ENCODE assay signal across 10 mouse cellular contexts in genomic region chr1:105813709-105814061, GRCm38 (mm10). TPM values are rescaled to one million over a fixed set of nuclear protein-coding genes. Genes with fewer than 3 reads are reported as not detected.
DNase-seq lines count a peak whose midpoint lies in the region; ATAC-seq and TF ChIP-seq lines count a peak whose summit lies in the region.
"Had no signal": no experiment of that assay in that cellular context is flagged by ENCODE, and none has a peak within 500 bp of the region (broad histone marks: within the 10 kb centered on the region; RNA-seq: fewer than 3 reads in every experiment).

No protein-coding gene starts in this region.

- DNase-seq in gastrocnemius, adult 2 months = no peak
- DNase-seq in gastrocnemius, adult 18-20 months (ENCODE audit: low spot score) = no peak
- peak; percentile 66 for DNase-seq in intestine, embryonic 14.5 days (ENCODE audit: low spot score)
- DNase-seq in cerebellum, adult 18-20 months = no peak
- DNase-seq: layer of hippocampus, adult 9-11 months had no signal

- peaks cover 5% of the 10 kb centered on the region for H3K27me3 ChIP-seq in megakaryocyte, embryonic 14.5 days (replicated peaks)
- no peaks in the 10 kb centered on the region for H3K27me3 ChIP-seq in intestine, embryonic 14.5 days (replicated peaks; ENCODE audit: control insufficient read depth, insufficient read depth, low read length)
- no peaks in the 10 kb centered on the region for H3K27me3 ChIP-seq in stomach, embryonic 15.5 days (replicated peaks)

- H3K9me3 ChIP-seq in megakaryocyte, embryonic 14.5 days = no peaks in the 10 kb centered on the region
- no peaks in the 10 kb centered on the region for H3K9me3 ChIP-seq in intestine, embryonic 14.5 days (ENCODE audit: control insufficient read depth, low read length)
- no peaks in the 10 kb centered on the region for H3K9me3 ChIP-seq in stomach, embryonic 15.5 days

- no peak overlapping the region for H3K9ac ChIP-seq in intestine, embryonic 14.5 days (ENCODE audit: low read length)
- H3K9ac ChIP-seq in stomach, embryonic 15.5 days = no peak overlapping the region

- H3K36me3 ChIP-seq in megakaryocyte, embryonic 14.5 days (replicated peaks; ENCODE audit: low read length) = no peaks in the 10 kb centered on the region
- H3K36me3 ChIP-seq in intestine, embryonic 14.5 days (ENCODE audit: control insufficient read depth, insufficient read depth, low read length) = peaks cover 3% of the 10 kb centered on the region; the same call in 1 of the 2 replicates
- no peaks in the 10 kb centered on the region for H3K36me3 ChIP-seq in stomach, embryonic 15.5 days

- intact Hi-C loops in gastrocnemius, adult 2 months (cut with DNase I) = no loop called here

- ATAC-seq in megakaryocyte, adult 5-6 weeks (ENCODE audit: poor library complexity, severe bottlenecking) = no peak
- ATAC-seq in intestine, embryonic 14.5 days (replicated peaks; ENCODE audit: low FRiP score, low TSS enrichment, low read depth) = peak; percentile 69; the same call in 1 of the 2 replicates
- peak; percentile 67; the same call in 1 of the 2 replicates for ATAC-seq in stomach, embryonic 15.5 days (ENCODE audit: insufficient read depth, low FRiP score, low read depth)
- no peak for ATAC-seq in monocyte, adult 5-6 weeks (replicated peaks; ENCODE audit: insufficient number of reproducible peaks, low FRiP score, low TSS enrichment, poor library complexity, severe bottlenecking)
- ATAC-seq: CD4-positive, CD25-positive, alpha-beta regulatory T cell, adult 4 months had no signal

- no peak for TF ChIP-seq CTCF in gastrocnemius, adult 2 months (IDR thresholded peaks at IDR 0.05)

- peak overlapping the region; percentile 18; the same call in 1 of the 2 replicates for H3K4me2 ChIP-seq in intestine, embryonic 14.5 days (ENCODE audit: low read length)
- H3K4me2 ChIP-seq in stomach, embryonic 15.5 days = peak overlapping the region; percentile 27

- no peak overlapping the region for H3K27ac ChIP-seq in gastrocnemius, adult 2 months
- peak overlapping the region; percentile 52 for H3K27ac ChIP-seq in intestine, embryonic 14.5 days (ENCODE audit: low read depth)
- H3K27ac ChIP-seq in stomach, embryonic 15.5 days = peak overlapping the region; percentile 23

- peak overlapping the region; percentile 51 for H3K4me3 ChIP-seq in gastrocnemius, adult 2 months
- peak overlapping the region; percentile 47 for H3K4me3 ChIP-seq in megakaryocyte, embryonic 14.5 days (replicated peaks)
- no peak overlapping the region for H3K4me3 ChIP-seq in intestine, embryonic 14.5 days (ENCODE audit: low read depth, low read length)
- no peak overlapping the region for H3K4me3 ChIP-seq in stomach, embryonic 15.5 days (replicated peaks)

- WGBS in intestine, embryonic 14.5 days = 40% methylated on average over 11 of the region's 11 CpGs
- 31% methylated on average over 11 of the region's 11 CpGs for WGBS in stomach, embryonic 15.5 days

- H3K4me1 ChIP-seq in megakaryocyte, embryonic 14.5 days = peaks cover 17% of the 10 kb centered on the region
- peaks cover 5% of the 10 kb centered on the region; the same call in 1 of the 2 replicates for H3K4me1 ChIP-seq in intestine, embryonic 14.5 days (replicated peaks; ENCODE audit: control insufficient read depth, insufficient read depth, low read length)
- peaks cover 9% of the 10 kb centered on the region for H3K4me1 ChIP-seq in stomach, embryonic 15.5 days

RNA-seq across cellular contexts. Expression of gene Tnfrsf11a, which starts 33.2 kb away (rescaled TPM):
- under 1 TPM; 0.39 to 0.64 TPM for total RNA-seq in gastrocnemius, adult 2 months (2021)
- total RNA-seq in gastrocnemius, adult 18-20 months (2021) = under 1 TPM; 0.46 to 0.50 TPM
- 0.21 TPM in 1 of 2 replicates, not detected in the other for polyA plus RNA-seq in megakaryocyte, embryonic 14.5 days (2012; ENCODE audit: insufficient read depth, low replicate concordance)
- 4.5 and 4.9 TPM in 2 replicates for total RNA-seq in megakaryocyte, adult 5-6 weeks (2015)
- total RNA-seq in megakaryocyte, adult 5-6 weeks (2017) = 5.9 and 8.3 TPM in 2 replicates
- polyA plus RNA-seq in intestine, embryonic 14.5 days (2014; fragmentation: Nextera tagmentation; extraction: Ambion mirVana) = 6.3 and 7.2 TPM in 2 replicates
- polyA plus RNA-seq in stomach, embryonic 15.5 days (2015; fragmentation: Nextera tagmentation; extraction: Ambion mirVana) = 4.1 TPM in 2 replicates
- total RNA-seq in monocyte, adult 5-6 weeks (2017) = 3.9 to 7.4 TPM (median 6.6 TPM) in 3 replicates

Comparison
In these comparisons a context has a peak if more than half of its experiments do, and no peak if none do; other contexts are left out.
1. H3K4me3 ChIP-seq: peak in gastrocnemius, adult 2 months (single experiment) and megakaryocyte, embryonic 14.5 days (single experiment); none in intestine, embryonic 14.5 days (single experiment) and stomach, embryonic 15.5 days (single experiment).
2. ATAC-seq: peak in intestine, embryonic 14.5 days (single experiment) and stomach, embryonic 15.5 days (single experiment); none in megakaryocyte, adult 5-6 weeks (single experiment) and monocyte, adult 5-6 weeks (single experiment).